Mouse (Mus musculus) neural tube, embryonic 15.5 days (tissue): Measurements from ENCODE around the gene Ntng2. TPM values are rescaled to one million over a fixed set of nuclear protein-coding genes. Genes with fewer than 3 reads are reported as not detected.
A peak's percentile ranks its signal among the peaks of the same experiment; 100 is the strongest.

Experiments used
- ATAC-seq: fragments of 200-750 bp; cut with Nextera tagmentation; 2 replicates; pipeline ENCODE4 v1.8.0; 2017; ENCODE audit warnings: mild to moderate bottlenecking, moderate TSS enrichment, moderate library complexity; ENCODE audit not compliant: low FRiP score
- H3K27ac ChIP-seq: fragments of 300-500 bp; sonication (generic); replicated peaks from 2 replicates; pipeline ENCODE4 v1.5.1; 2015; ENCODE audit warnings: mild to moderate bottlenecking, inconsistent platforms
- H3K27me3 ChIP-seq: fragments of 300-500 bp; sonication (generic); replicated peaks from 2 replicates; pipeline ENCODE4 v1.6.1; 2015; ENCODE audit warnings: inconsistent platforms
- H3K36me3 ChIP-seq: fragments of 300-500 bp; sonication (generic); 2 replicates; pipeline ENCODE4 v1.6.1; 2015; ENCODE audit warnings: inconsistent platforms
- H3K4me1 ChIP-seq: fragments of 300-500 bp; sonication (generic); 2 replicates; pipeline ENCODE4 v1.6.1; 2015; ENCODE audit warnings: inconsistent platforms
- H3K4me2 ChIP-seq: fragments of 300-500 bp; sonication (generic); 2 replicates; pipeline ENCODE4 v1.6.1; 2015; ENCODE audit warnings: inconsistent platforms, mild to moderate bottlenecking, moderate library complexity
- H3K4me3 ChIP-seq: fragments of 300-500 bp; sonication (generic); replicated peaks from 2 replicates; pipeline ENCODE4 v1.5.1; 2015; ENCODE audit warnings: mild to moderate bottlenecking, inconsistent platforms
- H3K9ac ChIP-seq: fragments of 300-500 bp; sonication (generic); replicated peaks from 2 replicates; pipeline ENCODE4 v1.6.1; 2015; ENCODE audit warnings: mild to moderate bottlenecking, inconsistent platforms
- H3K9me3 ChIP-seq: fragments of 300-500 bp; sonication (generic); replicated peaks from 2 replicates; pipeline ENCODE4 v1.6.1; 2016; ENCODE audit warnings: inconsistent platforms
- WGBS: fragments of 180-500 bp; shearing (Covaris S2); methylation state at CpG from one replicate; pipeline ENCODE4 v1.1.7; 2015; ENCODE audit warnings: mixed read lengths; 5-methylcytosine and 5-hydroxymethylcytosine counted together
- polyA plus RNA-seq: library from polyadenylated mRNA; unstranded; fragments of >200 nt; fragmentation: Nextera tagmentation; extraction: Ambion mirVana; gene quantifications from 2 replicates; pipeline ENCODE4 v1.2.1, GENCODE M21; 2015

Gene Ntng2
- polyA plus RNA-seq = 1.3 and 1.7 TPM in 2 replicates

GRCm38 (mm10) chr2:29252599-29253204 lies at the start of gene Ntng2:
Ntng2 (minus strand) TSS chr2:29253005.
- peak within 1 kb of the TSS; percentile 42 for H3K9ac ChIP-seq
- H3K27ac ChIP-seq = peak within 1 kb of the TSS; percentile 46
- ATAC-seq = peak; percentile 61
- peak within 1 kb of the TSS; percentile 46 for H3K4me3 ChIP-seq
- peak within 1 kb of the TSS; percentile 95 for H3K4me2 ChIP-seq
- peaks cover 49% of the 10 kb centered on the region for H3K4me1 ChIP-seq
- WGBS = under 1% methylated on average over 53 of the region's 54 CpGs
- peaks cover 56% of the 10 kb centered on the region for H3K27me3 ChIP-seq
- no peaks in the 10 kb centered on the region for H3K36me3 ChIP-seq
- no peaks in the 10 kb centered on the region for H3K9me3 ChIP-seq

GRCm38 (mm10) chr2:29295557-29295956 lies 42.8 kb upstream of the Ntng2 start:
- Histone ChIP-seq H3K27ac (no peak overlapping the region), H3K36me3 (no peaks in the 10 kb centered on the region), H3K9me3 (peaks cover 3% of the 10 kb centered on the region; the same call in 1 of the 2 replicates), H3K4me2 (no peak overlapping the region), H3K4me1 (no peaks in the 10 kb centered on the region), H3K27me3 (no peaks in the 10 kb centered on the region), H3K9ac (no peak overlapping the region), H3K4me3 (no peak overlapping the region)
- ATAC-seq = no peak
- WGBS = 76% methylated on average over 3 of the region's 3 CpGs

- Histone ChIP-seq H3K4me3 (no peak overlapping the region), H3K27me3 (no peaks in the 10 kb centered on the region), H3K27ac (no peak overlapping the region), H3K36me3 (no peaks in the 10 kb centered on the region), H3K9me3 (no peaks in the 10 kb centered on the region), H3K4me1 (no peaks in the 10 kb centered on the region), H3K4me2 (no peak overlapping the region), H3K9ac (no peak overlapping the region)
- ATAC-seq = no peak
- WGBS = 76% methylated on average over 5 of the region's 5 CpGs
Measured at GRCm38 (mm10) chr2:29287651-29288050, 34.8 kb upstream of the Ntng2 start.

GRCm38 (mm10) chr2:29277703-29278121 lies 24.9 kb upstream of the Ntng2 start:
- Histone ChIP-seq H3K9me3 (no peaks in the 10 kb centered on the region), H3K4me2 (no peak overlapping the region), H3K27ac (no peak overlapping the region), H3K27me3 (no peaks in the 10 kb centered on the region), H3K36me3 (no peaks in the 10 kb centered on the region), H3K9ac (no peak overlapping the region), H3K4me3 (no peak overlapping the region), H3K4me1 (no peaks in the 10 kb centered on the region)
- ATAC-seq = no peak
- WGBS = 59% methylated on average over 5 of the region's 5 CpGs

- Histone ChIP-seq H3K4me1 (peaks cover 22% of the 10 kb centered on the region), H3K4me3 (no peak overlapping the region), H3K9ac (no peak overlapping the region), H3K27ac (peak overlapping the region; percentile 58), H3K27me3 (no peaks in the 10 kb centered on the region), H3K4me2 (no peak overlapping the region), H3K9me3 (no peaks in the 10 kb centered on the region), H3K36me3 (no peaks in the 10 kb centered on the region)
- 23% methylated on average over 7 of the region's 7 CpGs for WGBS
- 0 out of 2 replicates have a peak, but pooled peaks have one; percentile 53 for ATAC-seq
Measured at GRCm38 (mm10) chr2:29271803-29272518, 19.2 kb upstream of the Ntng2 start.

- Histone ChIP-seq H3K4me2 (no peak overlapping the region), H3K9me3 (no peaks in the 10 kb centered on the region), H3K36me3 (no peaks in the 10 kb centered on the region), H3K4me1 (peaks cover 26% of the 10 kb centered on the region), H3K27ac (no peak overlapping the region), H3K4me3 (no peak overlapping the region), H3K9ac (no peak overlapping the region), H3K27me3 (no peaks in the 10 kb centered on the region)
- 49% methylated on average over 7 of the region's 7 CpGs for WGBS
- ATAC-seq = no peak
Measured at GRCm38 (mm10) chr2:29271098-29271497, 18.3 kb upstream of the Ntng2 start.

- Histone ChIP-seq H3K9me3 (no peaks in the 10 kb centered on the region), H3K36me3 (no peaks in the 10 kb centered on the region), H3K9ac (no peak overlapping the region)
Measured at GRCm38 (mm10) chr2:29266810-29267209, 14.0 kb upstream of the Ntng2 start.

GRCm38 (mm10) chr2:29262436-29262915 lies 9.7 kb upstream of the Ntng2 start:
- Histone ChIP-seq H3K4me1 (peaks cover 8% of the 10 kb centered on the region), H3K36me3 (no peaks in the 10 kb centered on the region), H3K27ac (no peak overlapping the region), H3K27me3 (no peaks in the 10 kb centered on the region), H3K4me3 (no peak overlapping the region), H3K9me3 (no peaks in the 10 kb centered on the region), H3K9ac (no peak overlapping the region), H3K4me2 (no peak overlapping the region)
- no peak for ATAC-seq
- 25% methylated on average over 6 of the region's 6 CpGs for WGBS

More at GRCm38 (mm10) chr2:29266810-29267209, 14.0 kb upstream of the Ntng2 start:
- WGBS = 20% methylated on average over 4 of the region's 4 CpGs
- H3K4me2 ChIP-seq = no peak overlapping the region
- H3K27me3 ChIP-seq = no peaks in the 10 kb centered on the region
- no peak overlapping the region for H3K4me3 ChIP-seq
- H3K4me1 ChIP-seq = peaks cover 18% of the 10 kb centered on the region
- 0 out of 2 replicates have a peak overlapping the region, but pooled peaks have one; percentile 18 for H3K27ac ChIP-seq
- ATAC-seq = no peak

GRCm38 (mm10) chr2:29261126-29261525 lies 8.3 kb upstream of the Ntng2 start:
- 71% methylated on average over 6 of the region's 6 CpGs for WGBS
- Histone ChIP-seq H3K27me3 (no peaks in the 10 kb centered on the region), H3K4me2 (no peak overlapping the region), H3K4me1 (peaks cover under 1% of the 10 kb centered on the region; the same call in 1 of the 2 replicates), H3K4me3 (no peak overlapping the region), H3K9ac (no peak overlapping the region), H3K9me3 (no peaks in the 10 kb centered on the region), H3K27ac (no peak overlapping the region), H3K36me3 (no peaks in the 10 kb centered on the region)
- ATAC-seq = no peak

- WGBS = 5% methylated on average over 22 of the region's 22 CpGs
- H3K4me3 ChIP-seq = peak overlapping the region; percentile 46
- no peaks in the 10 kb centered on the region for H3K9me3 ChIP-seq
- ATAC-seq = peak; percentile 30
- H3K4me2 ChIP-seq = peak overlapping the region; percentile 95
- H3K4me1 ChIP-seq = peaks cover 49% of the 10 kb centered on the region
- no peaks in the 10 kb centered on the region for H3K36me3 ChIP-seq
- H3K27me3 ChIP-seq = peaks cover 49% of the 10 kb centered on the region
- H3K9ac ChIP-seq = peak overlapping the region; percentile 42
- H3K27ac ChIP-seq = peak overlapping the region; percentile 46
Measured at GRCm38 (mm10) chr2:29253205-29253865, 530 bp upstream of the Ntng2 start.

GRCm38 (mm10) chr2:29252059-29252598 lies 676 bp downstream of the Ntng2 start:
- no peaks in the 10 kb centered on the region for H3K9me3 ChIP-seq
- under 1% methylated on average over 48 of the region's 49 CpGs for WGBS
- H3K27me3 ChIP-seq = peaks cover 61% of the 10 kb centered on the region
- no peaks in the 10 kb centered on the region for H3K36me3 ChIP-seq
- peak overlapping the region; percentile 42 for H3K9ac ChIP-seq
- peak overlapping the region; percentile 46; the same call in 1 of the 2 replicates for H3K27ac ChIP-seq
- peaks cover 52% of the 10 kb centered on the region for H3K4me1 ChIP-seq
- peak overlapping the region; percentile 95 for H3K4me2 ChIP-seq
- 0 out of 2 replicates have a peak, but pooled peaks have one; percentile 14 for ATAC-seq
- H3K4me3 ChIP-seq = peak overlapping the region; percentile 46
